Mouse (Mus musculus): ENCODE measurements around the gene Pik3c2a. TPM values are rescaled to one million over a fixed set of nuclear protein-coding genes. Genes with fewer than 3 reads are reported as not detected.
A peak's percentile ranks its signal among the peaks of the same experiment; 100 is the strongest.
"Not testable (repeated sequence)": the region's sequence is repeated elsewhere in the genome, so short reads cannot be mapped to it uniquely, and the experiment has no call there.

Gene Pik3c2a
- total RNA-seq, 1 experiment from 2014 or later: 58.4 TPM

GRCm38 (mm10) chr7:116425771-116426170, 17.5 kb downstream of the Pik3c2a start:
- ATAC-seq (ENCODE audit: extremely low read depth, insufficient number of reproducible peaks, low FRiP score, poor library complexity, severe bottlenecking): no peak

- ATAC-seq (ENCODE audit: extremely low read depth, insufficient number of reproducible peaks, low FRiP score, poor library complexity, severe bottlenecking): no peak
Observed at GRCm38 (mm10) chr7:116421081-116421480, 22.2 kb downstream of the Pik3c2a start.

GRCm38 (mm10) chr7:116409438-116409837, 33.8 kb downstream of the Pik3c2a start:
- ATAC-seq (ENCODE audit: extremely low read depth, insufficient number of reproducible peaks, low FRiP score, poor library complexity, severe bottlenecking): no peak

GRCm38 (mm10) chr7:116392329-116392728, 50.9 kb downstream of the Pik3c2a start:
- ATAC-seq (ENCODE audit: extremely low read depth, insufficient number of reproducible peaks, low FRiP score, poor library complexity, severe bottlenecking): 0 out of 2 replicates have a peak, but pooled peaks have one; percentile 23

- ATAC-seq (ENCODE audit: extremely low read depth, insufficient number of reproducible peaks, low FRiP score, poor library complexity, severe bottlenecking): not testable (repeated sequence)
Observed at GRCm38 (mm10) chr7:116387389-116387788, 55.9 kb downstream of the Pik3c2a start.

- ATAC-seq (ENCODE audit: extremely low read depth, insufficient number of reproducible peaks, low FRiP score, poor library complexity, severe bottlenecking): not testable (repeated sequence)
Observed at GRCm38 (mm10) chr7:116379181-116379580, 64.1 kb downstream of the Pik3c2a start.

GRCm38 (mm10) chr7:116374284-116374683, 69.0 kb downstream of the Pik3c2a start:
- no peak for ATAC-seq (ENCODE audit: extremely low read depth, insufficient number of reproducible peaks, low FRiP score, poor library complexity, severe bottlenecking)

- ATAC-seq (ENCODE audit: extremely low read depth, insufficient number of reproducible peaks, low FRiP score, poor library complexity, severe bottlenecking): peak; percentile 43
Observed at GRCm38 (mm10) chr7:116336226-116336625, 107.0 kb downstream of the Pik3c2a start.

GRCm38 (mm10) chr7:116335133-116335532, 108.1 kb downstream of the Pik3c2a start:
- no peak for ATAC-seq (ENCODE audit: extremely low read depth, insufficient number of reproducible peaks, low FRiP score, poor library complexity, severe bottlenecking)

GRCm38 (mm10) chr7:116334669-116335038, 108.6 kb downstream of the Pik3c2a start:
- ATAC-seq (ENCODE audit: extremely low read depth, insufficient number of reproducible peaks, low FRiP score, poor library complexity, severe bottlenecking): no peak

GRCm38 (mm10) chr7:116333713-116334668, 109.3 kb downstream of the Pik3c2a start, which contains the start of gene Rps13:
TSS of gene Rps13 (minus strand) at chr7:116334195.
- ATAC-seq (ENCODE audit: extremely low read depth, insufficient number of reproducible peaks, low FRiP score, poor library complexity, severe bottlenecking): peak; percentile 99

- ATAC-seq (ENCODE audit: extremely low read depth, insufficient number of reproducible peaks, low FRiP score, poor library complexity, severe bottlenecking): no peak
Observed at GRCm38 (mm10) chr7:116331246-116331645, 112.0 kb downstream of the Pik3c2a start.

- ATAC-seq (ENCODE audit: extremely low read depth, insufficient number of reproducible peaks, low FRiP score, poor library complexity, severe bottlenecking): no peak
Observed at GRCm38 (mm10) chr7:116329858-116330257, 113.4 kb downstream of the Pik3c2a start.

- no peak for ATAC-seq (ENCODE audit: extremely low read depth, insufficient number of reproducible peaks, low FRiP score, poor library complexity, severe bottlenecking)
Observed at GRCm38 (mm10) chr7:116328777-116329176, 114.5 kb downstream of the Pik3c2a start.

GRCm38 (mm10) chr7:116327901-116328300, 115.3 kb downstream of the Pik3c2a start:
- ATAC-seq (ENCODE audit: extremely low read depth, insufficient number of reproducible peaks, low FRiP score, poor library complexity, severe bottlenecking): peak; percentile 98

GRCm38 (mm10) chr7:116323331-116323964, 119.8 kb downstream of the Pik3c2a start:
- no peak for ATAC-seq (ENCODE audit: extremely low read depth, insufficient number of reproducible peaks, low FRiP score, poor library complexity, severe bottlenecking)

GRCm38 (mm10) chr7:116309456-116309855, 133.8 kb downstream of the Pik3c2a start:
- no peak for ATAC-seq (ENCODE audit: extremely low read depth, insufficient number of reproducible peaks, low FRiP score, poor library complexity, severe bottlenecking)

- ATAC-seq (ENCODE audit: extremely low read depth, insufficient number of reproducible peaks, low FRiP score, poor library complexity, severe bottlenecking): no peak
Observed at GRCm38 (mm10) chr7:116308632-116308991, 134.6 kb downstream of the Pik3c2a start.

GRCm38 (mm10) chr7:116307871-116308631, 135.2 kb downstream of the Pik3c2a start, which contains the start of gene Plekha7:
TSS of gene Plekha7 (minus strand) at chr7:116308376.
- peak; percentile 33; the same call in 1 of the 2 replicates for ATAC-seq (ENCODE audit: extremely low read depth, insufficient number of reproducible peaks, low FRiP score, poor library complexity, severe bottlenecking)
